Mouse (Mus musculus) midbrain, embryonic 11.5 days (tissue): ENCODE results near the gene Ucma. TPM values are rescaled to one million over a fixed set of nuclear protein-coding genes. Genes with fewer than 3 reads are reported as not detected.

Experiments used
- ATAC-seq: fragments of 200-750 bp; cut with Nextera tagmentation; 2 replicates; pipeline ENCODE4 v1.8.0; 2017; ENCODE audit warnings: moderate TSS enrichment, moderate library complexity; ENCODE audit not compliant: low FRiP score
- DNase-seq: peaks from one replicate; pipeline ENCODE4 v3.0.0; 2015; ENCODE audit warnings: low spot score; ENCODE audit errors: missing footprints
- H3K27ac ChIP-seq: fragments of 300-500 bp; sonication (generic); 2 replicates; pipeline ENCODE4 v1.5.1; 2014; ENCODE audit warnings: low read depth, low read length
- H3K27me3 ChIP-seq: fragments of 300-500 bp; sonication (generic); 2 replicates; pipeline ENCODE4 v1.6.1; 2014; ENCODE audit warnings: mild to moderate bottlenecking, low read length, moderate library complexity, mixed read lengths; ENCODE audit not compliant: control insufficient read depth, insufficient read depth
- H3K36me3 ChIP-seq: fragments of 300-500 bp; sonication (generic); 2 replicates; pipeline ENCODE4 v1.6.1; 2014; ENCODE audit warnings: mild to moderate bottlenecking, low read length, moderate library complexity, mixed read lengths; ENCODE audit not compliant: control insufficient read depth, insufficient read depth
- H3K4me1 ChIP-seq: fragments of 300-500 bp; sonication (generic); 2 replicates; pipeline ENCODE4 v1.6.1; 2014; ENCODE audit warnings: low read length; ENCODE audit not compliant: control insufficient read depth, insufficient read depth
- H3K4me2 ChIP-seq: fragments of 300-500 bp; sonication (generic); 2 replicates; pipeline ENCODE4 v1.6.1; 2014; ENCODE audit warnings: mild to moderate bottlenecking, moderate library complexity
- H3K4me3 ChIP-seq: fragments of 300-500 bp; sonication (generic); 2 replicates; pipeline ENCODE4 v1.5.1; 2014; ENCODE audit warnings: low read depth, low read length
- H3K9ac ChIP-seq: fragments of 300-500 bp; sonication (generic); 2 replicates; pipeline ENCODE4 v1.6.1; 2014; ENCODE audit warnings: low read length
- H3K9me3 ChIP-seq: fragments of 300-500 bp; sonication (generic); 2 replicates; pipeline ENCODE4 v1.6.1; 2016; ENCODE audit warnings: low read length; ENCODE audit not compliant: control insufficient read depth
- WGBS: fragments of 180-500 bp; shearing (Covaris S2); extraction: QIAGEN DNeasy Blood & Tissue Kit; methylation state at CpG from one replicate; pipeline ENCODE4 v1.1.7; 2014; 5-methylcytosine and 5-hydroxymethylcytosine counted together
- polyA plus RNA-seq: library from polyadenylated mRNA; unstranded; fragments of >200 nt; fragmentation: Nextera tagmentation; extraction: Ambion mirVana; gene quantifications from 2 replicates; pipeline ENCODE4 v1.2.1, GENCODE M21; 2014

Ucma gene
- polyA plus RNA-seq, 1 experiment from 2014 or later, result not detected

GRCm38 (mm10) chr2:5014616-5015015 is 38.7 kb downstream of the Ucma start:
- Histone ChIP-seq H3K4me1 (peaks cover 10% of the 10 kb centered on the region; the same call in 1 of the 2 replicates), H3K4me3 (no peak overlapping the region), H3K9me3 (no peaks in the 10 kb centered on the region), H3K27ac (no peak overlapping the region), H3K9ac (no peak overlapping the region), H3K36me3 (no peaks in the 10 kb centered on the region), H3K4me2 (no peak overlapping the region), H3K27me3 (no peaks in the 10 kb centered on the region)
- DNase-seq (no peak), ATAC-seq (no peak)
- 81% methylated on average over 7 of the region's 7 CpGs for WGBS

- no peaks in the 10 kb centered on the region for H3K9me3 ChIP-seq
- H3K4me3 ChIP-seq, result no peak overlapping the region
- no peaks in the 10 kb centered on the region for H3K27me3 ChIP-seq
- no peaks in the 10 kb centered on the region for H3K36me3 ChIP-seq
- WGBS, result 89% methylated on average over 6 of the region's 6 CpGs
- peaks cover 10% of the 10 kb centered on the region; the same call in 1 of the 2 replicates for H3K4me1 ChIP-seq
- H3K4me2 ChIP-seq, result no peak overlapping the region
- H3K27ac ChIP-seq, result no peak overlapping the region
- ATAC-seq, result no peak
- H3K9ac ChIP-seq, result no peak overlapping the region
- no peak for DNase-seq
These were observed 39.6 kb downstream of the Ucma start for GRCm38 (mm10) chr2:5015527-5015926.

- Histone ChIP-seq H3K4me2 (no peak overlapping the region), H3K4me3 (no peak overlapping the region), H3K36me3 (no peaks in the 10 kb centered on the region), H3K27ac (no peak overlapping the region), H3K9me3 (no peaks in the 10 kb centered on the region), H3K27me3 (no peaks in the 10 kb centered on the region), H3K9ac (no peak overlapping the region), H3K4me1 (peaks cover 4% of the 10 kb centered on the region; the same call in 1 of the 2 replicates)
- DNase-seq (no peak), ATAC-seq (no peak)
- 91% methylated on average over 7 of the region's 7 CpGs for WGBS
These were observed 41.0 kb downstream of the Ucma start for GRCm38 (mm10) chr2:5016922-5017321.

- H3K4me3 ChIP-seq, result no peak overlapping the region
- H3K27me3 ChIP-seq, result no peaks in the 10 kb centered on the region
- no peak for DNase-seq
- no peaks in the 10 kb centered on the region for H3K4me1 ChIP-seq
- H3K4me2 ChIP-seq, result no peak overlapping the region
- no peak overlapping the region for H3K27ac ChIP-seq
- no peak overlapping the region for H3K9ac ChIP-seq
- ATAC-seq, result no peak
- no peaks in the 10 kb centered on the region for H3K9me3 ChIP-seq
- WGBS, result 65% methylated on average over 1 of the region's 1 CpGs
- H3K36me3 ChIP-seq, result no peaks in the 10 kb centered on the region
These were observed 43.8 kb downstream of the Ucma start for GRCm38 (mm10) chr2:5019708-5020107.

- no peak overlapping the region for H3K4me3 ChIP-seq
- DNase-seq (no peak), ATAC-seq (no peak)
- H3K4me1 ChIP-seq, result no peaks in the 10 kb centered on the region
- H3K9ac ChIP-seq, result no peak overlapping the region
- H3K27ac ChIP-seq, result no peak overlapping the region
- no peaks in the 10 kb centered on the region for H3K9me3 ChIP-seq
- H3K27me3 ChIP-seq, result no peaks in the 10 kb centered on the region
- no peak overlapping the region for H3K4me2 ChIP-seq
- no peaks in the 10 kb centered on the region for H3K36me3 ChIP-seq
- 84% methylated on average over 2 of the region's 2 CpGs for WGBS
These were observed 47.4 kb downstream of the Ucma start for GRCm38 (mm10) chr2:5023275-5023674.

GRCm38 (mm10) chr2:5023699-5024399 is 47.9 kb downstream of the Ucma start:
- Histone ChIP-seq H3K4me3 (no peak overlapping the region), H3K4me1 (no peaks in the 10 kb centered on the region), H3K4me2 (no peak overlapping the region), H3K36me3 (no peaks in the 10 kb centered on the region), H3K27ac (no peak overlapping the region), H3K27me3 (no peaks in the 10 kb centered on the region), H3K9me3 (no peaks in the 10 kb centered on the region), H3K9ac (no peak overlapping the region)
- DNase-seq, result no peak
- no peak for ATAC-seq
- WGBS, result 87% methylated on average over 14 of the region's 14 CpGs

GRCm38 (mm10) chr2:5025162-5025733 is 49.3 kb downstream of the Ucma start:
- ATAC-seq, result no peak
- Histone ChIP-seq H3K4me2 (no peak overlapping the region), H3K36me3 (no peaks in the 10 kb centered on the region), H3K4me1 (no peaks in the 10 kb centered on the region), H3K27me3 (no peaks in the 10 kb centered on the region), H3K9ac (no peak overlapping the region), H3K27ac (no peak overlapping the region), H3K9me3 (no peaks in the 10 kb centered on the region), H3K4me3 (no peak overlapping the region)
- no peak for DNase-seq
- WGBS, result 41% methylated on average over 3 of the region's 4 CpGs

GRCm38 (mm10) chr2:5027057-5027456 is 51.1 kb downstream of the Ucma start:
- Histone ChIP-seq H3K9me3 (no peaks in the 10 kb centered on the region), H3K36me3 (no peaks in the 10 kb centered on the region), H3K9ac (no peak overlapping the region), H3K4me3 (no peak overlapping the region), H3K27ac (no peak overlapping the region), H3K4me2 (no peak overlapping the region), H3K27me3 (no peaks in the 10 kb centered on the region), H3K4me1 (no peaks in the 10 kb centered on the region)
- ATAC-seq (no peak), DNase-seq (no peak)
- WGBS, result 65% methylated on average over 6 of the region's 6 CpGs

GRCm38 (mm10) chr2:5028047-5028446 is 52.1 kb downstream of the Ucma start:
- ATAC-seq, result no peak
- no peak overlapping the region for H3K4me2 ChIP-seq

More at GRCm38 (mm10) chr2:5028047-5028446, 52.1 kb downstream of the Ucma start:
- Histone ChIP-seq H3K9me3 (no peaks in the 10 kb centered on the region), H3K4me1 (no peaks in the 10 kb centered on the region), H3K9ac (no peak overlapping the region), H3K27me3 (no peaks in the 10 kb centered on the region), H3K36me3 (no peaks in the 10 kb centered on the region), H3K27ac (no peak overlapping the region), H3K4me3 (no peak overlapping the region)
- DNase-seq, result no peak
- 91% methylated on average over 7 of the region's 7 CpGs for WGBS
